Mouse (Mus musculus) stomach, postnatal 0 days (tissue): ENCODE measurements around the gene Acad10. TPM values are rescaled to one million over a fixed set of nuclear protein-coding genes. Genes with fewer than 3 reads are reported as not detected.

Experiments
- ATAC-seq: fragments of 200-750 bp; cut with Nextera tagmentation; 2 replicates; pipeline ENCODE4 v1.8.0; 2017; ENCODE audit not compliant: low FRiP score, low TSS enrichment
- DNase-seq: peaks from one replicate; pipeline ENCODE4 v3.0.0-alpha.2; 2016; ENCODE audit warnings: low spot score
- H3K27ac ChIP-seq: fragments of 300-500 bp; sonication (generic); replicated peaks from 2 replicates; pipeline ENCODE4 v1.5.1; 2014; ENCODE audit warnings: mild to moderate bottlenecking, control low read depth
- H3K27me3 ChIP-seq: fragments of 300-500 bp; sonication (generic); 2 replicates; pipeline ENCODE4 v1.6.1; 2014; ENCODE audit warnings: low read length; ENCODE audit not compliant: control insufficient read depth, insufficient read depth
- H3K36me3 ChIP-seq: fragments of 300-500 bp; sonication (generic); 2 replicates; pipeline ENCODE4 v1.6.1; 2014; ENCODE audit warnings: low read length, mixed read lengths; ENCODE audit not compliant: control insufficient read depth, insufficient read depth
- H3K4me1 ChIP-seq: fragments of 300-500 bp; sonication (generic); replicated peaks from 2 replicates; pipeline ENCODE4 v1.6.1; 2014; ENCODE audit warnings: antibody characterized with exemption; ENCODE audit not compliant: control insufficient read depth, insufficient read depth
- H3K4me2 ChIP-seq: fragments of 300-500 bp; sonication (generic); replicated peaks from 2 replicates; pipeline ENCODE4 v1.6.1; 2014; ENCODE audit warnings: low read depth, mild to moderate bottlenecking, control low read depth, moderate library complexity
- H3K4me3 ChIP-seq: fragments of 300-500 bp; sonication (generic); 2 replicates; pipeline ENCODE4 v1.5.1; 2014; ENCODE audit warnings: low read depth, low read length, control low read depth
- H3K9ac ChIP-seq: fragments of 300-500 bp; sonication (generic); 2 replicates; pipeline ENCODE4 v1.6.1; 2014; ENCODE audit warnings: mild to moderate bottlenecking, low read length, control low read depth, mixed read lengths
- H3K9me3 ChIP-seq: fragments of 300-500 bp; sonication (generic); 2 replicates; pipeline ENCODE4 v1.6.1; 2016; ENCODE audit warnings: low read length; ENCODE audit not compliant: control insufficient read depth
- CTCF ChIP-seq: IDR thresholded peaks from 2 replicates; pipeline ENCODE4 v1.5.1; 2016; ENCODE audit warnings: antibody characterized with exemption, low read depth, mild to moderate bottlenecking, moderate library complexity
- EP300 ChIP-seq: optimal IDR thresholded peaks from 2 replicates; pipeline ENCODE3; 2016; ENCODE audit warnings: antibody characterized with exemption
- WGBS: fragments of 180-500 bp; shearing (Covaris S2); extraction: QIAGEN DNeasy Blood & Tissue Kit; methylation state at CpG from one replicate; pipeline ENCODE4 v1.1.7; 2014; 5-methylcytosine and 5-hydroxymethylcytosine counted together
- polyA plus RNA-seq: library from polyadenylated mRNA; unstranded; fragments of >200 nt; fragmentation: Nextera tagmentation; extraction: Ambion mirVana; gene quantifications from 2 replicates; pipeline ENCODE4 v1.2.1, GENCODE M21; 2015

Gene Acad10
- polyA plus RNA-seq, 1 experiment from 2014 or later: 3.0 TPM

DNA sequence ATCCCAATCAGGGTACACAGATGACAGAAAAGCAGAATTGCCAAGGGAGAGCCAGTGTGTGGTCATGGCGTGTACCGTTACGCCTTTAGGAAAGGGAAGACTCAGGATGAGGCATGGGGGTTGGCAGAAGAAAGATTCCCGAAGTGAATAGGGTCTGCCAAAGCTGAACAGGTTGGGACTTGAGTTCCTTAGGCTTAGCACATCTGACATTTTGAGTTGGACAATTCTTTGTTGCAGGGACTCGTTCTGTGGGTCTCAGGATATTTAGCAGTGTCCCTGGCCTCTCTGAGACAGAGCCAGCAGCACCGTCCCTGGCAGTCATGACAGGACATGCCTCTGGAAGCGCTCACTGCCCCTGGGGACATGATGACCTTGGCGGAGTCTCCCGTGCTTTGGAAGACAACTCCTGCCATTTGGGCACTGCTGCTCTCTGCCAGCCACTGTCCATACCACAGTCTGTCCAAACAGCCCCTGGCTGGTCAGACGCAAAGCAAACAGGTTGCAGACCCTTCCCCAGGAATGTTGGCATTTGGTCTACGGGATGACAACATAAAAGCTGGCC lies 83.3 kb downstream of the Acad10 start:
- WGBS: 79% methylated on average over 11 of the region's 11 CpGs
- Histone ChIP-seq H3K27ac (no peak overlapping the region), H3K9ac (no peak overlapping the region), H3K4me3 (no peak overlapping the region), H3K36me3 (peaks cover 13% of the 10 kb centered on the region), H3K4me2 (no peak overlapping the region), H3K4me1 (no peaks in the 10 kb centered on the region), H3K27me3 (no peaks in the 10 kb centered on the region), H3K9me3 (no peaks in the 10 kb centered on the region)
- TF ChIP-seq EP300: no peak
- TF ChIP-seq CTCF: no peak
- DNase-seq: no peak
- ATAC-seq: no peak

DNA sequence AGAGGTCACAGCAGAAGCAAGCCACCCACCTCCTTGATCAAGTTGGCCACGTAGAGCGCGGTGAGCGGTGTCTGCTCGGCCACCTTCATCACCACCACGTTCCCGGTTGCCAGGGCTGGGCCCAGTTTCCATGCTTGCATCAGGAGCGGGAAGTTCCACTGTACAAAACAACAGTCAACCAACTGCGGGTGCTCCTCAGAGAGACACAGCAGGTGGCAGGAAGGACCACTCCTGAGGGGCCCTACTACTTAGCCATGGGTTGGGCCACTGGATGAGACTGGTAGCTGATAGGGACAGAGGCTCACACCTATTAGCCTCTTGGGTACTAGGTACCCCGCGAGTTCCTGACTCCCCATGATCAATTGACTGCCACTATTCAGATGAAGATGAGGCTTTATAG lies 84.4 kb downstream of the Acad10 start:
- Histone ChIP-seq H3K27ac (no peak overlapping the region), H3K4me2 (no peak overlapping the region), H3K9ac (no peak overlapping the region), H3K4me3 (no peak overlapping the region), H3K4me1 (no peaks in the 10 kb centered on the region), H3K9me3 (no peaks in the 10 kb centered on the region), H3K36me3 (peaks cover 13% of the 10 kb centered on the region), H3K27me3 (no peaks in the 10 kb centered on the region)
- no peak for DNase-seq
- WGBS: 92% methylated on average over 11 of the region's 11 CpGs
- no peak for ATAC-seq
- TF ChIP-seq EP300 (no peak), CTCF (no peak)

DNA sequence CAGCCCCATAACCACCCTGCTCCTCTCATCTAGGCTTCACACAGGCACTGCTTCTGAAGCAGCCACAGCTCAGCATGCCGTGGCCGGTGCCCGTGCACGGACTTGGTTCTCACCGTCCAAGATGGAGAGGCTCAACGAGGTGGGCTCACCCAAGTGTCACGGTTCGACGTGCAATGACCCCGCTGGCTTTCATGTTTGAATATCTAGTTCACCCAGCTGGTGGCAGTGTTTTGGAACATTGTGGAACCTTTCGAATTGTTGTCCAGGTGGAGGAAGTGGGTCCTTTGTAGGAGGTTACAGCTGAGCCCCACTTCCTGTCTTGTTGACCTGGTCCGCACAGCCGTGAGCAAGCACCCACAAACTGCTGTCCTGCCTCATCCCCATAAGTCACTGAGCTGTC lies 86.2 kb downstream of the Acad10 start:
- Histone ChIP-seq H3K4me2 (no peak overlapping the region), H3K4me3 (no peak overlapping the region), H3K9ac (no peak overlapping the region), H3K4me1 (no peaks in the 10 kb centered on the region), H3K27ac (no peak overlapping the region), H3K9me3 (no peaks in the 10 kb centered on the region), H3K27me3 (no peaks in the 10 kb centered on the region), H3K36me3 (peaks cover 5% of the 10 kb centered on the region)
- WGBS: 91% methylated on average over 13 of the region's 13 CpGs
- no peak for ATAC-seq
- DNase-seq: no peak
- TF ChIP-seq CTCF: no peak
- TF ChIP-seq EP300: no peak

Other genes starting within 250 kb of the Acad10 start
- 4.5 and 4.8 TPM in 2 replicates for gene Tmem116, start 208.6 kb downstream of the Acad10 start, polyA plus RNA-seq
- 142 and 143 TPM in 2 replicates for gene Erp29, start 208.0 kb downstream of the Acad10 start, polyA plus RNA-seq
- not detected in 2 replicates for gene Adam1b, start 157.1 kb downstream of the Acad10 start, polyA plus RNA-seq
- gene Adam1a, start 115.0 kb downstream of the Acad10 start, polyA plus RNA-seq: 0.50 and 0.56 TPM in 2 replicates
- gene Gm42878, start 115.0 kb downstream of the Acad10 start, polyA plus RNA-seq: not detected in 2 replicates
- gene Mapkapk5, start 114.6 kb downstream of the Acad10 start, polyA plus RNA-seq: 25.0 and 28.6 TPM in 2 replicates
- 136 and 145 TPM in 2 replicates for gene Aldh2, start 66.7 kb downstream of the Acad10 start, polyA plus RNA-seq
- gene Acad12, start 41.6 kb downstream of the Acad10 start, polyA plus RNA-seq: 2.3 and 2.6 TPM in 2 replicates
- gene Brap, start within 50 bp of the Acad10 start, polyA plus RNA-seq: 32.2 and 32.5 TPM in 2 replicates
- gene Atxn2, start 50.8 kb upstream of the Acad10 start, polyA plus RNA-seq: 30.5 and 35.6 TPM in 2 replicates
- gene Sh2b3, start 177.1 kb upstream of the Acad10 start, polyA plus RNA-seq: 7.9 and 8.6 TPM in 2 replicates
- 24.3 and 26.7 TPM in 2 replicates for gene Pheta1, start 188.5 kb upstream of the Acad10 start, polyA plus RNA-seq